Mouse (Mus musculus) central nervous system, embryonic 14 days (tissue): ENCODE results near the gene Best2. TPM values are rescaled to one million over a fixed set of nuclear protein-coding genes. Genes with fewer than 3 reads are reported as not detected.

Experiments used
- polyA plus RNA-seq: library from polyadenylated mRNA; depleted of rRNA; stranded (reverse); fragments of >200 nt; gene quantifications from 2 replicates; pipeline ENCODE4 v1.2.3, GENCODE M21; 2012; rRNA removed

The Best2 gene
- 0.06 TPM in 2 replicates for polyA plus RNA-seq

GRCm38 (mm10) chr8:85014431-85014830 is at the start of gene Best2:
Gene Best2 (minus strand): TSS chr8:85014531.

GRCm38 (mm10) chr8:85059879-85060616 is 45.7 kb upstream of the Best2 start, which contains the start of gene Fbxw9:
Gene Fbxw9 (plus strand): TSS chr8:85060055.

GRCm38 (mm10) chr8:85036718-85037365 is 22.5 kb upstream of the Best2 start, which contains the start of gene Tnpo2:
Gene Tnpo2 (plus strand): TSS chr8:85036915.

GRCm38 (mm10) chr8:85026670-85027515 is 12.6 kb upstream of the Best2 start, which contains the start of gene Trir:
Gene Trir (plus strand): TSS chr8:85026823.

GRCm38 (mm10) chr8:85025098-85025932 is 11.0 kb upstream of the Best2 start, which contains the start of gene Asna1:
Gene Asna1 (minus strand): TSS chr8:85025281.

GRCm38 (mm10) chr8:84990349-84990748 is 24.0 kb downstream of the Best2 start, which contains the start of gene Hook2:
Gene Hook2 (plus strand): TSS chr8:84990603.

GRCm38 (mm10) chr8:84978248-84978940 is 35.9 kb downstream of the Best2 start, which contains the start of gene Junb:
Gene Junb (minus strand): TSS chr8:84978718.

GRCm38 (mm10) chr8:84969241-84970134 is 44.8 kb downstream of the Best2 start, which contains the start of the genes Gm49661, Prdx2 and Rnaseh2a:
Gene Gm49661 (minus strand): TSS chr8:84969433.
Gene Prdx2 (plus strand): TSS chr8:84969587.
Gene Rnaseh2a (minus strand): TSS chr8:84969767.

Other genes starting within 250 kb of the Best2 start
- 53.5 and 59.2 TPM in 2 replicates for gene Nfix, start 214.2 kb downstream of the Best2 start, polyA plus RNA-seq
- 8.7 and 9.3 TPM in 2 replicates for gene Dand5, start 191.7 kb downstream of the Best2 start, polyA plus RNA-seq
- 37.6 and 41.9 TPM in 2 replicates for gene Gadd45gip1, start 183.0 kb downstream of the Best2 start, polyA plus RNA-seq
- 66.8 and 71.5 TPM in 2 replicates for gene Rad23a, start 173.9 kb downstream of the Best2 start, polyA plus RNA-seq
- 455 and 581 TPM in 2 replicates for gene Calr, start 167.6 kb downstream of the Best2 start, polyA plus RNA-seq
- gene Farsa, start 157.5 kb downstream of the Best2 start, polyA plus RNA-seq: 123 and 124 TPM in 2 replicates
- 26.9 and 31.5 TPM in 2 replicates for gene Syce2, start 142.4 kb downstream of the Best2 start, polyA plus RNA-seq
- 57.8 and 58.3 TPM in 2 replicates for gene Gcdh, start 120.6 kb downstream of the Best2 start, polyA plus RNA-seq
- gene Klf1, start 112.6 kb downstream of the Best2 start, polyA plus RNA-seq: 0.66 and 0.96 TPM in 2 replicates
- 6.6 and 7.6 TPM in 2 replicates for gene Dnase2a, start 106.0 kb downstream of the Best2 start, polyA plus RNA-seq
- 104 and 112 TPM in 2 replicates for gene Mast1, start 77.2 kb downstream of the Best2 start, polyA plus RNA-seq
- 6.7 TPM in 2 replicates for gene Rtbdn, start 67.5 kb downstream of the Best2 start, polyA plus RNA-seq
- gene Gm49661, start 45.1 kb downstream of the Best2 start, polyA plus RNA-seq: 0.32 TPM in 1 of 2 replicates, not detected in the other
- 811 and 935 TPM in 2 replicates for gene Prdx2, start 44.9 kb downstream of the Best2 start, polyA plus RNA-seq
- 58.0 and 61.0 TPM in 2 replicates for gene Rnaseh2a, start 44.8 kb downstream of the Best2 start, polyA plus RNA-seq
- 7.7 and 9.6 TPM in 2 replicates for gene Junb, start 35.8 kb downstream of the Best2 start, polyA plus RNA-seq
- 27.3 and 30.0 TPM in 2 replicates for gene Hook2, start 23.9 kb downstream of the Best2 start, polyA plus RNA-seq
- 218 and 232 TPM in 2 replicates for gene Asna1, start 10.8 kb upstream of the Best2 start, polyA plus RNA-seq
- 208 and 219 TPM in 2 replicates for gene Trir, start 12.3 kb upstream of the Best2 start, polyA plus RNA-seq
- 104 and 108 TPM in 2 replicates for gene Tnpo2, start 22.4 kb upstream of the Best2 start, polyA plus RNA-seq
- 84.0 and 96.1 TPM in 2 replicates for gene Fbxw9, start 45.5 kb upstream of the Best2 start, polyA plus RNA-seq
- gene Gm5741, start 53.5 kb upstream of the Best2 start, polyA plus RNA-seq: 0.70 and 0.73 TPM in 2 replicates
- gene Dhps, start 57.2 kb upstream of the Best2 start, polyA plus RNA-seq: 71.7 and 73.4 TPM in 2 replicates
- gene Wdr83os, start 66.2 kb upstream of the Best2 start, polyA plus RNA-seq: 105 and 110 TPM in 2 replicates
- gene Wdr83, start 66.8 kb upstream of the Best2 start, polyA plus RNA-seq: 84.9 and 89.1 TPM in 2 replicates
- gene Man2b1, start 68.7 kb upstream of the Best2 start, polyA plus RNA-seq: 20.3 and 26.4 TPM in 2 replicates
- 2.5 and 3.0 TPM in 2 replicates for gene Zfp791, start 108.6 kb upstream of the Best2 start, polyA plus RNA-seq
- gene Cks1brt, start 137.4 kb upstream of the Best2 start, polyA plus RNA-seq: not detected in 2 replicates
- gene Olfr371, start 211.5 kb upstream of the Best2 start, polyA plus RNA-seq: not detected in 2 replicates